Mouse (Mus musculus): ENCODE data around the gene Prss36.
"Not testable (repeated sequence)": the region's sequence is repeated elsewhere in the genome, so short reads cannot be mapped to it uniquely, and the experiment has no call there.

Prss36 gene

GRCm38 (mm10) chr7:127946470-127947023 lies at the start of gene Prss36:
Gene Prss36, minus strand, starts transcription at chr7:127946725.
- no peak for DNase-seq

DNA sequence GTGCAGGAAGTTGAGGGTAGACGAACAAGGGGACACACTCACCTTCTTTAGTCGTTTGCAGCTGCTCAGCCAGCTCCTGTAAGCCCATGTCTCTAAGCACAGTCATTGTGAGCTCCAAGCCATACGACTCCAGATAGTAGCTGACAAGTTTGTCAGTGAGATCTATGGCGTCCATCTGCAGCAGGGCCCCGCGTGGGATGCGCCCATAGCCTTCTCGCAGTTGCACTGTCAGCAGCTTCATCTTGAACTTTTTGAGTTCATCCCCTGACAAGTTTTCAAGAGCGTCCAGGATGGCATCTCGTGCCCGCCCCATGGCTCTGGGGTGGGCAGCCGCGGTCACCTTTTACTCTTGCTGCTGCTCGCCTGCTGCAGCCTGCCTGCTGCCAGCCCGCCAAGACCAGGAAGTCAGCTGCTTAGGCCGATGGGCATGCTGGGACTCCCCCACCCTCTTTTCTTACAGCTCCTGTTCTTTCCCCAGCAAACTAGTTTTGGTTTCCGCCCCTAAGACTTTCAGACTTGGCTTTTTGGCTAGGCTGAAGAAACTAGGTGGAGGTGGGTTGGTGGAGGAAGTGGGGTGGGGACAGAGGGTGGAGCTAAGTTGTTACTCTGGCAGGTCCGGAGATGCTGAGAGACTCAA lies 46.9 kb upstream of the Prss36 start, which contains the start of gene Pycard:
Pycard (minus strand) TSS at position 527 of the 637 bp plus-strand sequence.
- DNase-seq, result peak; percentile 74

DNA sequence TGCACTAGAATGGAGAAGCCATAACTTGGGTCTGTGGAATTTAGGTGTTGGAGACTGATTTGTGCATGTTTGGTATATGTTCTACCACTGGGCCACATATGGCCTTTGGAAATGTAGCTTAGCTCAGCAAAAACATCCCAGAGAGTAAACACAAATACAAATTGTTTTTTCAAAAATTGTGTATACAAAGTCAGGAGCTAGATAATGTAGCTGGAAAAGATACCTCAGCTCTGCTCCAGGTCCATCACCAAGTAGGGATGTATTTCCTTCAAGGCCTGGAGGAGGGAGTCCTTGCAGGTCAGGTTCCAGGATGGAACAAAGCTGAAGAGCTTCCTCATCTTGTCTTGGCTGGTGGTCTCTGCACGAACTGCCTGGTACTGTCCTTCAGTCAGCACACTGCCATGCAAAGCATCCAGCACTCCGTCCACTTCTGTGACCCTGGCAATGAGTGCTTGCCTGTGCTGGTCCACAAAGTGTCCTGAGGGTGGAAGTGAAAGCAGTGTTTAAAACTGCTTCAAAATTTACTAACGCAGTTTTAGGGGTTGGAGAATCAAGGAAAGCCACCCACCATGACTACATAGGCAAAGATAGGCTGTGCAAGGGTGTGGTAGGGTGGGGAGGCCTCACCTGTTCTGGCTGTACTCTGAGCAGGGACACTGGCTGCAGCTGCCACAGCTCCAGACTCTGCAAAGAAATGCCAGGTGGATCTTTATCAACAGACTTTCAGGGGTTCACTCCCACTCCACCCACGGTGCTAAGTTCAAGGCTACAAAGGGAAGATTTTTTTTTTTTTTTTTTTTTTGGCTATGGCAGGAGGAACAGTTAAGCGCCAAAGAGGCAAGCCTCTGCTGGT lies 46.2 kb upstream of the Prss36 start:
- DNase-seq, result no peak

DNA sequence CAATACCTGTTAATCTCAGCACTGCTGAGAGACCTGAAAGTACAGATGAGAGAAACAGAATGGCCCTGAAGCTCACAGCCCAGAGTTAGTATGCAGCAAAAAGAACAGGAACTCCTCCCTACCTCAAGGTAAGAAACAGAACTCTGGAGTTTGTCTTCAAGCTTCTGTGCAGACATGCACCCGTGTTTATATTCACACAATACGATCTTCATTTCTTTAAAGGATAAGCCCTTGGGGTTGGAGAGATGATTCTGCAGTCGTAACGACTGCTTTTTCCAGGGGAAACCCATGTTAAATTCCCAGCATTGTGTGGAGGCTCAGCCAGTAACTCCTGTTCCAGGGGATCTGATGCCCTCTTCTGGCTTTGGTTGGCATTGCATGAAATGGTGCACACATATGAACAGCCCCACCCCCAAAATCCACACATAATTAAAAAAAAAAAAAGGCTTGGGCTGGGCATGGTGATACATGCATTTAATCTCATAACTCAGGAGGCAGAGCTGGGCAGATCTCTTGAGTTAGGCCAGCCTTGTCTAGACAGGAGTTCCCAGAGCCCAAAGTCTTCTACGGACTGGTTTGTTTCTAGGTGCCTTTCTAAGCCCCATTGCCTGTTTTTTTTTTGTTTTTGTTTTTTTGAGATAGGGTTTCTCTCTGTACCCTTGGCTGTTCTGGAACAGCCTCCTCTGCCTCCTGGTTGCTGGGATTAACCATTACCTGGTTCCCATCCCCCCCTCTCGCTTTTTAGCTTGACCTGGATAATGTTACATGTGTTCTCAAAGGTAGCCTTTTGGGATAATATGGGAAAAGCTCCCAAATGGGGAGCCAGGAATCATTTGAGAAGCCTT lies 45.3 kb upstream of the Prss36 start:
- DNase-seq, result peak; percentile 87

DNA sequence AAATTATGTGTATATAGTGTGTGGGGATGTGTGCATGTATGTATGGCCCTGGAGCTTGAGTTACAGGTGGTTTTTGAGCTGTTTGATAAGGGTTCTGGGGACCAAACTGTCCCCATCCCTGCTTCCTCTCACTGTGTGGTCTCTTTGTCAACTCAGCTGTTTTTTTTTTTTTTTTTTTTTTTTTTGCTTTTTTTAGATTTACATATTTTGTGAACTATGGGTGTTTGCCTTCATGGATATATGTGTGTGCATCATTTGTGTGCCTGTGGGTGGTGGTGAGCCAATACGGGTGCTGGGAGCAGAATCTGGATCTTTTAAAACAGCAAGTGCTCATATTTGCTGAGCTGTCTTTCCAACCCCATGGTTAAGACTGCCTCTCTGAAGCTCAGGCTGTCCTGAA lies 42.4 kb upstream of the Prss36 start:
- no peak for DNase-seq

DNA sequence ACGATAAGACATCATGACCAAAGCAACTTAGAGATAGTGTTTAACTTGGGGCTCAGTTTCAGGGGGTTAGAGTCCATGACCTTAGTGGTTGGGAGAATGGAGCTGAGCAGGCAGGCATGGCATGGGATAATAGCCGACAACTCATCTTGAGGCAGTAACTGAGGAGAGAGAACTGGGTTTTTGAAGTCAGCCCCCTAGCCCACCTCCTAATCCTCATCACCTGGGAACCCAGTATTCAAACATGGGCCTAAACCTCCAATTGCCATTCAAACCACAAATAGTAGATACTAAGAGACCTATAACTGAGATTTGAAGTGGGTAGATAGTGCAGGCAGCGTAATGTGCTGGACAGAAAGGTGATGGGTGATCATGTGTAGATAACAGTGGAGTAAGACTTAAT lies 34.1 kb upstream of the Prss36 start:
- DNase-seq, result no peak

DNA sequence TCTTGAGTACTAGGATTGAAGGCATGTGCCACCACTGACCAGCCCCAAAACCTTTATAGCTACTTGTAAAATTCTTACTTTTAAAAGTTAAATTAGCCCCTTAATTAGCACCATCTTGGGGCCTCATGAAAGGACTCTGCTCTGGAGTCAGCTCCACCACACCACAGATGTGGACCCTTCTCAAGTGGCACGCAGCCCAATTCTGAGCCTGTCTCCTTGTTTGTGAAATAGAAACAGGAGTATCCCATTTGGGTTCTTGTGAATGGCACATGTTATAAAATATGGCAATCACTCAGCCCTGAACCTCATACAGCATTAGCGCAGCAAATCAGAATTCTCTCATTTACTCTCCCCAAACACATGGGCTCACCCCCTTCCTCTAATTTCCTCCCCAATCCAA lies 32.3 kb upstream of the Prss36 start:
- no peak for DNase-seq

DNA sequence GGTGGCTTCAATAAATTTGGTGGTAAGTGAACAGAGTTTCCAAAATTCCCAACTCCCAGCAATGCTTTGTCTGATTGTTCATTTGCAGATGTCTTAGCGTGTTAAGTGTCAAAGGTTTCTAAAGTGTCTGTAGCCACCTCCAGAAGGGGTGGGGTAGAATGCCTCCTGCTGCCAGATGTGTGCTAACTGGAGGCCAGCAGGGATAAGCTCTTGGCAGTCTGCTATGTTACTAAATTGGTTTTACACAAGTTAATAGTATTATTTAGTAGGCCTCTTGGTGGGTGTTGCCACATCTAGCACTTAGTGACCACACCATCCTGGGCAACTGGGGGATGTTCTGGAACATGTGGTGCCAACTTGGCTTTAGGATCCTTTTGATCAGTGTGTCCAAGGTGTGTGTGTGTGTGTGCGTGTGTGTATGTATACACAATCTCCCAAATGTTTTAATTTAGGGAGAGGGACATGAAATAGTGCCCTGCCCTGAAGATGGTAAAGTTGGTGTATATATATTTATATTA lies 27.9 kb upstream of the Prss36 start:
- DNase-seq, result no peak

- peak; percentile 91 for DNase-seq
Measured at GRCm38 (mm10) chr7:127967922-127968828, 21.6 kb upstream of the Prss36 start.

GRCm38 (mm10) chr7:127967004-127967921 lies 20.7 kb upstream of the Prss36 start, which contains the start of gene Fus:
Gene Fus, plus strand, starts transcription at chr7:127967457.
- DNase-seq, result peak; percentile 97

DNA sequence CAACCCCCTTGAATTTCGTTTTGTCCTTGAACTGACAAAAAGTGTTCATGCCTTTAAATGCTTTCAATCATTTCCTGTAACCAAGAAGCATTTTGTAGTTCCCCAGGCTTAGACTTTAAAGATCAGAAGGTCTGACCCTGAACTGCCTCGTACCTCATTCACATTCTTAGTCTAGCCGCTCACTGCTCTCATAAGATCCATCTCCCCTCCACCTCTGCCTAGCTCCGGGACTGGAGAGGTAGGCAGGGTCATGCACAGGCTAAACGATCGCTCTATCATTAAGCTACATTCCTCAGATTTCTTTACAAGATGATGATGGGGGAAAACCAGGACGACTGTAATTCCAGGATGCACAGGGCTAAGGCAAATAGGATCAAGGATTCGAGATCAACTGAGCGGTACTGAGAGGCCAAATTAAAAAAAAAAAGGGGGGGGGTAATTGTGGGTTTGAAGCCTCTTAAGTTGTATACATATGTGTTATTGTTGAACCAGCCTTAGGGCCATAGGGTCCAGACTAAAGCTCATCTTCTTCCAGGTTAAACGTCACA lies 19.9 kb upstream of the Prss36 start:
- DNase-seq, result no peak

DNA sequence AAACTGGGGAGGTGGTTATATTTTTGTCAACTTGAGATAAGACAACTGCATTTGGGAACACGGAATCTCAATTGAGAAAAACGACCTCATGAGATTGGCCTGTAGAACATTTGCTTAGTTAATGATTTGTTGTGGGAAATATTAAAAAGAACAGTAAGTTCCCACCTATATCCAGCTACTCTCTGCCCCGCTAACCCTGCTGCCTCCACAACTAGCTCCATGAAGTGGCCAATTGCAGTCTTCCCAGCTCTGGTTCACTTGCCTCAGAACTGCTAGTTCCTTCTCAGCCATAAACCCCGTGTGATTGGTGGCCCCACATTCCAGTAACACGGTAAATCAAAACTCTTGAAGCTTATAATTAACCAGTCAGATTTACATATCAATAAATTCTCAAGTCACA lies 12.8 kb upstream of the Prss36 start:
- no peak for DNase-seq

- no peak for DNase-seq
Measured at GRCm38 (mm10) chr7:127952864-127953581, 6.5 kb upstream of the Prss36 start.

DNA sequence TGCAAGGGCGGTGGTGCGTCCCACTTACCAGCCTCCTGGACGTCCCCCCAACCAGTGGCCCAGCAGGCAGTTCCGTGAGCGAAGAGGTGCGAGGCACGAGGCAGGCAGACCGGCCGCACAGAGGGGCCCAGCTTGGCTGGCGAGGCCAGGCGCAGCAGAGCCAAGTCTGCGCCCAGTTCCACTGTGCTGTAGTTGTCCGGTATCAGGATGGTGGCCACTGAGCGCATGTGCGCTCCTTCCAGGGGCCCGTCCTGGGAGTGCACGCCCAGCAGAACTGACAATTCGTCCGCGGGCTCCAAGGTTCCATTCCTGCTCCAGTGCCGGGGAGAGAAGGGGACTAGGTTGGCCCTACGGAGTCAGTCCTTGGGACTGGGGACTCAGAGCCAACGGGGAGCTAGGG lies 1.9 kb downstream of the Prss36 start:
- DNase-seq, result peak; percentile 42

DNA sequence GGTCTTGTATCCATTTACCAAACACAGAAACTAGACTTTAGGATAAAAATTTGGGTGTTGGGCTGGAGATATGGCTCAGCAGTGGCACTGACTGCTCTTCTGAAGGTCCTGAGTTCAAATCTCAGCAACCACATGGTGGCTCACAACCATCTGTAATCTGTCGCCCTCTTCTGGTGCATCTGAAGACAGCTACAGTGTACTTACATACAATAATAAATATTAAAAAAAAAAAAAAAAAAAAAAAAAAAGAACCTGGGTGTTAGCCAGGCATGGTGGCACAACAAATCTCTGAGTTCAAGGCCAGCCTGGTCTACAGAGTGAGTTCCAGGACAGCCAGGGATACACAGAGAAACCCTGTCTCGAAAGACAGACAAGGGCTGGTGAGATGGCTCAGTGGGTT lies 4.4 kb downstream of the Prss36 start:
- not testable (repeated sequence) for DNase-seq

GRCm38 (mm10) chr7:127936216-127936884 lies 10.2 kb downstream of the Prss36 start:
- no peak for DNase-seq

DNA sequence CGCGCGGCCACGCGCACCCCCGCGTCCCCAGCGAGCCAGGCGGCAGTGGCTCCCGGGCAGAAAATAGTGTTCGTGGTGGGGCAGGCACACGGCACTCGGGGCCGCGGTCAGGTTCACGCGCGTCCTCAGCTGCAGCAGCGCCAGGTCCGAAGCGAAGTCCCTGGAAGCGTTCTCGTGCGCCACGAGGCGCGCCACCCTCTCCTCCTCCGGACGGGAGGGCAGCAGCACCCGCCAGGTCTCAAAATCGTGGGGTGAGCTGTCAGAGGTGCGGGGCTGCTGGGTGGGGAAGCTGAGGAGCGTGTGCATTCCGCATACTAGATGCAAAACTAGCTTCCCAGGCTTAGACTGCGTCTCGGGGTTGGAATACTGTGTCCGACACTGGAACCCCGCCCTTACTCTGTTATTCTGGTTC lies 10.8 kb downstream of the Prss36 start:
- DNase-seq, result no peak

DNA sequence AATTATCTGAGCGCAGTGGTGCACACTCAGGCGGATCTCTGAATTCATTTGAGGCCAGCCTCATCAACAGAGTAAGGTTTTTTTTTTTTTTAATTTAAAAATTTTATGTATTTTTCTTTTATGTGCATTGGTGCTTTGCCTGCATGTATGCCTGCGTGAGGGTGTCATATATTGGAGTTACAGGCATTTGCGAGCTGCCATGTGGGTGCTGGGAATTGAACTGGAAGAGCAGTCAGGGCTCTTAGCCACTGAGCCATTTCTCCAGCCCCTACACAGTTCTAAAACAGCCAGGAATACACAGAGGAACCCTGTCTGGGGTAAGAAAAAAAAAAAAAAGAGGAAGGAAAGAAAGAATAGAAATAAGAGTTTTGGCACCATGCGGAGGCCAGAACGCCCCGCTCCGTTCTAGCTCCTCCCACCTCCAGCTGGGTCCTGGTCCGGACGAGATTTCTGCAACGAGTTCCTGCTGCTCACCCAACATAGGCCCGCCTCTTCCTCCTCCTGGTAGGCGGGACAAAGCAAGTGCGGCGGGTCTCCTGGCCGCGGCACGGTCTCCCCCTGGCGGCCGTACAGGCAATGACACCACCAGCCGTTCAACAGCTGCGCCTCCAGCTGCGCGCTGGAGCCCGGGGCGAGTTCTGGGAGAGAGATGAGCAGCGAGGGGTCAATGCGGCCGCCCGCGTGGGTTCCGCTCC lies 11.3 kb downstream of the Prss36 start:
- DNase-seq, result peak; percentile 97

All from kidney, postnatal 10 days (tissue).